Mouse (Mus musculus) CH12.LX (cell line): ENCODE results near the gene Dok4.
A peak's percentile ranks its signal among the peaks of the same experiment; 100 is the strongest.

ENCODE experiments used
- CTCF ChIP-seq, 2 experiments: IDR thresholded peaks in 1 of 2; conservative IDR thresholded peaks in 1 of 2; 2 replicates each; pipeline ENCODE4 v1.5.1; 2011 to 2012; ENCODE audit warnings: low read depth in 2 of 2, low read length in 2 of 2, improper control_type of control experiment in 1 of 2, inconsistent platforms in 1 of 2, mild to moderate bottlenecking in 1 of 2, moderate library complexity in 1 of 2
- POLR2A ChIP-seq: IDR thresholded peaks from 2 replicates; pipeline ENCODE4 v1.6.1; 2011; ENCODE audit warnings: low read depth, mild to moderate bottlenecking, improper control_type of control experiment, low read length

- TF ChIP-seq POLR2A (no peak), CTCF (conservative IDR thresholded peaks at IDR 0.05 in 1 of 2, IDR thresholded peaks at IDR 0.05 in 1 of 2; ENCODE audit: low read depth in 2 of 2, low read length in 2 of 2) (peak in 1 of 2 experiments; percentile 7; a peak in 1 of 4 replicates)
Observed at GRCm38 (mm10) chr8:94863897-94864673, 12.0 kb downstream of the Dok4 start.
